Mouse (Mus musculus) duodenum, adult 2 months (tissue): ENCODE measurements around the gene 1700029H14Rik. TPM values are rescaled to one million over a fixed set of nuclear protein-coding genes. Genes with fewer than 3 reads are reported as not detected.

ENCODE experiments used
- polyA plus RNA-seq: library from polyadenylated mRNA; depleted of rRNA; stranded (reverse); fragments of >200 nt; gene quantifications from 2 replicates; pipeline ENCODE4 v1.2.3, GENCODE M21; 2012; ENCODE audit warnings: low replicate concordance; rRNA removed

1700029H14Rik gene
- 0.11 and 0.15 TPM in 2 replicates for polyA plus RNA-seq

DNA sequence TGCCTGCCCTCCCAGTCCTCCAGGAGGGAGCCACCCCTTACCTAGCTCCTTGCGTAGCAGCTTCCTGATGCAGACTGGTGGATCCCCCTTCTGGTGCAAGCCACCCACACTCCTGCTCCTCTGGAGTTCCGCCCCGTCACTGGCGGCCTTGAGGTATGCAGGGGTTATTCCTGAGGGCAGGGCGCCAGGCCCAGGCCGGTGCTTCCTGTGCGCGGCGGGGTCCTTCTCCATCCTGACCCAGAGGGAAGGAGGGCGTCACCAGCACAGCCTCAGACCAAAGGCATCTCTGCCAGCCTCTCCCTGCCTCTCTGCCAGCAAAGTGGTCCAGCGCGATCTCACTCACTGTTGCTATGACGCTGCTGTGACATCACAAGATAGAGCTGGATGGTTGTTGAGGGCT, at the start of gene 1700029H14Rik:
1700029H14Rik (minus strand) TSS at position 344 of the 400 bp plus-strand sequence.

Other genes starting within 250 kb of the 1700029H14Rik start
- 11.5 and 16.6 TPM in 2 replicates for gene Tfdp1, start 223.7 kb downstream of the 1700029H14Rik start, polyA plus RNA-seq
- 0.15 and 0.43 TPM in 2 replicates for gene Atp4b, start 165.6 kb downstream of the 1700029H14Rik start, polyA plus RNA-seq
- gene Grk1, start 157.4 kb downstream of the 1700029H14Rik start, polyA plus RNA-seq, result not detected in 2 replicates
- 10.1 and 11.1 TPM in 2 replicates for gene Tmem255b, start 127.3 kb downstream of the 1700029H14Rik start, polyA plus RNA-seq
- gene Gas6, start 68.0 kb downstream of the 1700029H14Rik start, polyA plus RNA-seq, result 48.5 and 55.4 TPM in 2 replicates
- 8.7 and 10.5 TPM in 2 replicates for gene Rasa3, start 115.1 kb upstream of the 1700029H14Rik start, polyA plus RNA-seq
- not detected in 2 replicates for gene Cfap97d2, start 143.4 kb upstream of the 1700029H14Rik start, polyA plus RNA-seq
- gene Cdc16, start 195.2 kb upstream of the 1700029H14Rik start, polyA plus RNA-seq, result 11.2 and 16.3 TPM in 2 replicates
- 2.4 and 3.7 TPM in 2 replicates for gene Upf3a, start 223.2 kb upstream of the 1700029H14Rik start, polyA plus RNA-seq